Mouse (Mus musculus) layer of hippocampus, postnatal 25 days (tissue): Measurements from ENCODE around the gene Armh2. TPM values are rescaled to one million over a fixed set of nuclear protein-coding genes. Genes with fewer than 3 reads are reported as not detected.

Source experiments
- total RNA-seq, 2 experiments: library from RNA; stranded (reverse); gene quantifications; 2 replicates each; pipeline ENCODE4 v1.2.3; 2021

Gene Armh2
- total RNA-seq, 2 experiments from 2014 or later = not detected

Other genes with a start within 250 kb of the Armh2 start
- gene Ripor2, start 159.0 kb upstream of the Armh2 start, total RNA-seq = 10 to 100 TPM; 76.0 to 81.4 TPM
- gene Gmnn, start 20.7 kb downstream of the Armh2 start, total RNA-seq = 1 to 10 TPM; 1.8 to 2.5 TPM
- 100 to 1,000 TPM; 162 to 165 TPM for gene BC005537, start 60.4 kb downstream of the Armh2 start, total RNA-seq
- gene Acot13, start 90.3 kb downstream of the Armh2 start, total RNA-seq = 100 to 1,000 TPM; 107 to 109 TPM
- 10 to 100 TPM; 20.3 to 24.6 TPM for gene Tdp2, start 90.4 kb downstream of the Armh2 start, total RNA-seq
- 10 to 100 TPM; 25.4 to 26.7 TPM for gene D130043K22Rik, start 103.9 kb downstream of the Armh2 start, total RNA-seq
- gene Aldh5a1, start 196.4 kb downstream of the Armh2 start, total RNA-seq = 10 to 100 TPM; 60.6 to 61.7 TPM
- gene Gpld1, start 201.9 kb downstream of the Armh2 start, total RNA-seq = 10 to 100 TPM; 11.9 to 20.7 TPM